Mouse (Mus musculus): ENCODE results near the gene Nthl1.

Nthl1 gene

GRCm38 (mm10) chr17:24632167-24632812, at the start of gene Nthl1, which contains the start of gene Tsc2:
Gene Nthl1, plus strand, starts transcription at chr17:24632680.
Gene Tsc2, minus strand, starts transcription at chr17:24632630.
- DNase-seq (ENCODE audit: low read depth, low spot score) = peak; percentile 85

DNA sequence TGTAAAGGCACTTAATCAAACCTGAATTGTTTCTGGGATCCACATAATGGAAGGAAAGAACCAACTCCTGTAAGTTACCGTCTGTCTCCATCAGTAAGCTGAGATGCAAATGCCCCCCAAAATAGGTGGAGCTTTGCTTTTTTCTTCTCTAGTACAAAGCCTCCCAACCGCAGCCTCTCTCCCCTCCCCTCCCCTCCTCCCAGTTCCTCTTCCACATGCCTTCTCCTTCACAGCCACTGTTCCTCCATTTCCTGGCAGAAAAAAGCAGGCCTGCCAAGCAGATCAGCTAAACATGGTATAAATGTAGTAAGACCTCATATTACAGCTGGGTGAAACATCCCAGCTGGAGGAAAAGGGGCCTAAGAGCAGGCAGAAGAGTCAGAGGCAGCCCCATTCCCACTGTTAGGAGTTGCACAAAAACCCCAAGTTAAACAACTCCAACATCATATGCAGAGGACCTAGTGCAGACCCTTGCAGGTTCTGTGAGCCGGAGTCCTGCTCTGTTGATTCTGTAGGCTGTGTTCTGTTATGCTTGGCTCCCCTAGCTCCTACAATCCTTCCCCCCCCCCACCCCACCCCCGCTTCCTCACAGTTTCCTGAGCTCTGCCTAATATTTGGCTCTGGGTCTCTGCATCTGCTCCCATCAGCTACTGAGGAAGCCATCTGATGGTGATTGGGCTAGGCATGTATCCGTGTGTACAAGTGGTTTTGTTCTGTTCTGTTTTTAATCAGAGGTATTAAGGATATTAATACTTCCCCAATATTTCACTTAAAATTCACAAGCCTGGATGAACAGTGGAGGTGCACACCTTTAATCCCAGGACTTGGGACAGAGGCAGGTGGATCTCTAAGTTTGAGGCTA, 48.6 kb upstream of the Nthl1 start:
- no peak for DNase-seq (ENCODE audit: low read depth, low spot score)

DNA sequence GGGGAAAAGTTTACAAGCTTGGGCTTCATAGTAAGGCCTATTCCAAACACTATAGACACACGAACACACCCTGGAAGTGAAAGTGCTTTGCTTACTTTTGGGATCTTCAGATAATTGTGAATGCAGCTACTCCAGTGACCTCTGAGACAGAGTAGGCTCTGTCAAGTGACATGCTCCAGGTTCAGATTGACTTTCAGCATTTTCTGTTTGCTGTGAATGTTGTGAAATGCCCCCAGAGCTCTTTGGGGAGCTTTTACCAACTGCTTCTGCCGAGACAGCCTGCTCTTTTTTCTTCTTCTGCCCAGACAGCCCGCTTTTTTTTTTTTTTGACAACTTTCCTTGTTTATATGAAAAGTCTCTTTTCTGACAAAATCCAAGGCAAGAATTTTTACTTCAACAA, 48.0 kb upstream of the Nthl1 start:
- DNase-seq (ENCODE audit: low read depth, low spot score) = no peak

DNA sequence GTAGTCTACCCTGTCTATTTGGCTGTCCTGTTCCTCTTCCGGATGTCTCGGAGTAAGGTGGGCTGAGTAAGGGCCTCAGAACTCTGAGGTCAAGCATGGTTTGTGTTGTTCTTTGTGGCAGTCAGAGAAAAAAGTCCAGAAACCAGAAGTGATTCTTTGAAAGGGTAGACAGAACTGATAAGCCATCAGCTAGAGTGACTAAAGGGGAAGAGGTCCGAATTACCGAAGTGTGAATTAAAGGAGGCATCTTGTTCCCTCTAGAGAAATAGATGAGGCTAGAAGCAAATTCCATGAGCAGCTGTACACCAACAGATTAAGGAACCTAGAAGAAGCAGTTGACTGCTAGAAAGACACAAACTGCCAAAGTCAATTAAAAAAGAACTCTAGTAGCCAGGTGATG, 45.9 kb upstream of the Nthl1 start:
- DNase-seq (ENCODE audit: low read depth, low spot score) = no peak

DNA sequence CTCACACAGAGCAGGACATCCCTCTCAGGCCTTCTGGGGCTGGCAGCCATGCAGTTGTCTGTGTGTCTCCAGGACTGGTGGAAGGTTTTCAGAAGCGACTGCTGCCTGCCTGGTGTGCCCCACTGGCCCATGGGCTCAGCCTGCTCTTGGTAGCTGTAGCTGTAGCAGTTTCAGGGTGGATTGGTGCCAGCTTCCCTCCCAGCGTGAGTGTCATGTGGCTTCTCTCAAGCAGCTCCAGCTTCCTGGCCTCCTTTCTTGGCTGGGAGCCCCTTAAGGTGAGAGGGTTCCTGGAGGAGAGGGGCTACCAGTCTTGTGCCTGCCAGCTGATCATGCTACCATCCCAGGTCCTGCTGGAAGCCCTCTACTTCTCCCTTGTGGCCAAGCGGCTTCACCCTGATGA, 41.5 kb upstream of the Nthl1 start:
- no peak for DNase-seq (ENCODE audit: low read depth, low spot score)

DNA sequence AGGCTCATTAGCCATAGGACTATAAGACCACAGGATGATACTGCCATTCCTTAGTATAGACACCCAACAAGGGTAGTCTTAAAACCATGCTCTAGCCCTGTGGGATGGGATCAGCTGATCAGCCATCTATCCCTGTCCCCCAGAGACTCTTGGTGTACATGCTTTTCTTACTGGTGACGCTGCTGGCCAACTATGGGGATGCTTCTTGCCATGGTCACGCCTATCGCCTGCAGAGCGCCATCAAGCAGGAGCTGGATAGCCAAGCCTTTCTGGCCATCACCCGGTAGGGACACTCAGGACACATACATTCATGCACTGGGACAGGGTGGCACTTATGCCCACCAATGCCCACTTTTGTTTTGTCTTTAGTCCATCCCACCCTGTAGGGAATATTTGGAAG, 40.8 kb upstream of the Nthl1 start:
- no peak for DNase-seq (ENCODE audit: low read depth, low spot score)

DNA sequence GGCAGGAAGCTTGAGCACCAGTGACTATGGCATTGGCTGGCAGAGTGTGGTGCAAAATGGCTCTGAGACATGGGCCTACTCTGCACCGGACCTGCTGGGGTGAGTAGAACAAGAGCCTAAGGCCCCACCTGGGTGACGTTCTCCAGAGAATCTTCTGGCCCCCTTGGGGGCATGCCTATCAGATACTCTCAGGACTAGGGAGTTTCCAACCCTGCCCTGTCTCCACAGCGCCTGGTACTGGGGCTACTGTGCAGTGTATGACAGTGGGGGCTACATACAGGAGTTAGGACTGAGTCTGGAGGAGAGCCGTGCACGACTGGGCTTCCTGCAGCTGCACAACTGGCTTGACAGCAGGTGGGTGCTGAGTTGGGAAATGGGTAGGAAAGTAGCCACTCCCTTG, 39.2 kb upstream of the Nthl1 start:
- no peak for DNase-seq (ENCODE audit: low read depth, low spot score)

- DNase-seq (ENCODE audit: low read depth, low spot score) = no peak
These were observed 38.2 kb upstream of the Nthl1 start for GRCm38 (mm10) chr17:24593992-24594890.

DNA sequence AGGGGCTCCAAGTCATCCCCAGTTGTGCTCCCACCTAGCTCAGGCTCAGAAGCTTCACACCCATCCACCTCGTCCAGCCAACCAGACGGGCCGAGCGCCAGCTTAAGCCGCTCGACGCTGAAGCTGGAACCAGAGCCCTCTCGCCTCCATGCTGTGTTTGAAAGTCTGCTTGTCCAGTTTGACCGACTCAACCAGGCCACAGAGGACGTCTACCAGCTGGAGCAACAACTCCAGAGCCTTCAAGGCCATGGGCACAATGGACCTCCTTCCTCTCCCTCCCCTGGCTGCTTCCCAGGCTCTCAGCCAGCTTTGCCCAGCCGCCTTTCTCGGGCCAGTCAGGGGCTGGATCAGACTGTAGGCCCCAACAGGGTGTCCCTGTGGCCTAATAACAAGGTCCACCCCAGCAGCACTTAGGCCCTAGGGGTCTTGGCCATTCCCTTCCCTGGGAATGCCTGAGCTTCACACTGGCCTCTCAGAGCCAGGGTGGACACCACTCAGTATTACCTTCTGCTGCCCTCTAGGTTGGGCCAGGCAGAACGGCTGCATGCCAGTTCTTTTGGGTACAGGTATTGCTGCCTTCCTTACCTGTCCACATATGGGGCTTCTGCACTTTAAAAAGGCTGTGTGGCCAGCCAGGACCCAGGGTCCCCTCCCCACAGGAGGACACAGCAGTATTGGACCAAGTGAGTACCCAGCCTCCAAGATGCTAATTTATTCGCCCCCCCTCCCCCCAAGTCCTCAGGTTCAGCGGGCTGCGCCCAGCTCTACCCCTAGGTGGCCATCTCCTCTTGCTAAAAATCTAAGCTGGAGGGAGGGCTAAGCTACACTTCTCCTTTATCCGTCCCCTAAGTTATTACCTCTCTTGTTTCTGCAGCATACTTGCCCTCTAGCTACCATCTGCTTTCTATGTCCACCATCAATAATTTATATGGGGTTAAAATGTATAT, 37.1 kb upstream of the Nthl1 start:
- no peak for DNase-seq (ENCODE audit: low read depth, low spot score)

DNA sequence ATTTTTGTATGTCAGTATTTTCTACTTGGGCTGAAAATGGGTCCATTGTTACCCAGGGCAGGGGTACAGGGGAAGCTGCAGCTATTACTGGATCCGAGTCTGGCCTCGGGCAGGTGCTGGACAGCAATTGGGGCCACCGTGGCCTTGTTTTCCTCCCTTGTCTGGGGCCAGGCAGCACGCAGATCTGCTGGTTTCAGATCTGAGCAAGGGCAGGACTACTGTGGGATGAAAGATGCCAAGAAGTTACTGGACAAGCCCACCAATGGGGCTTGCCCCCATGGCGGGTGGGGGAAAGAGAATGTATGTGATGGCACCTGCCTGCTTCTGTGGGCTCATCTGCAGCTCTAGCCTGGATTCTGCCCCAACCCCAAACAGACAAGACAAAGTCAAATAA, 36.4 kb upstream of the Nthl1 start:
- DNase-seq (ENCODE audit: low read depth, low spot score) = no peak

DNA sequence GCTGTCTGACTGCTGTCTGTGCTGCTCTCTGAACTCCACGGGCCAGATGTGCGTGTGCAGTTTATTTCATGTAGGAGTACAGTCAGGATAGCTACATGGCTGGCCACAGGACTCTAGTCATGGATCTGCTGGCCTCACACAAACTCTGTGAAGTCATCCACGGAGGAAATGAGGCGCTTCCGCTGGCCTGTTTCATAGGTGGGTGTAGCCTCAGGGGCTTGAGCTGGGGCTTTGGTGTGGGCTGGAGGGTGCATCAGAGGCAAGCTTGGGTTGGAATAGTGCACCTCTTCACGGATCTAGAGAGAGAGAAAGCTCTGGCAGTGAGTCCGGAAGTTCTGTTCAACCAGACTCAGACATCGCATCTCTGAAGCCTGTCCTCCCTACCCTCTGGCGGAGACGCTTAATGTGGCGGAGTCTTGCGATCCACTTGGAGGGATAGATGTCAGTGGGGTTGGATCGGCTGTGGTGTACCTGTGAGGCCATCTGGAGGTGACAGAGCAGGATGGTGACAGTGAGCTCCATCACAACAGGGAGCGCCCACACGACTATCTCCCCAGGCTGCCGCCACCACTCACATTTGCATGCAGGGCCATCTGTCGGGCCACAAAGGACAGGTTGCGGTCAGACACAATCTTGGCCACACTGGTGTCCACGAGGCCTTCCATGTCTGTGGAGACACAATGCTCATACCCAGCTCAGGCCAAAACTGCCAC, 35.9 kb upstream of the Nthl1 start:
- no peak for DNase-seq (ENCODE audit: low read depth, low spot score)

GRCm38 (mm10) chr17:24597989-24598388, 34.5 kb upstream of the Nthl1 start:
- DNase-seq (ENCODE audit: low read depth, low spot score) = no peak

DNA sequence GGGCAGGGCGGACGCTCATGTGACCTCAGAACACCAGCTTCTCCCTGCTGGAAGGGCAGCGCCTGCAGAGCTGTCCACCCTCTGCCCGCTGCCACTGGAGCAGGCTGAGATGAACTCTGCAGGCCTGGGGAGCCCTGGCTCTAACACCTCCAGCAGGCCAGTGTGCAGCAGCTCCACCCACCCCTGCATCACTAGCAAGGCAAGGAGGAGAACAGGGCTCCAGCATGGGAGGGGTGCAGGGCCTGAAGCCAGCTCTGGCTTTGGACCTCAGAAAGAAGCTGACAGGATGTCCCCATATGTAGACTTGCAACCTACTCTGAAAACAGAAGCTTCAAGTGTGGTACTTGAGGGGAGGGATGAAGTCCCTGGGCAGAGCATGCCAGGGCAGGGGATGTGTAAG, 32.0 kb upstream of the Nthl1 start:
- no peak for DNase-seq (ENCODE audit: low read depth, low spot score)

- DNase-seq (ENCODE audit: low read depth, low spot score) = no peak
These were observed 28.5 kb upstream of the Nthl1 start for GRCm38 (mm10) chr17:24603961-24604360.

GRCm38 (mm10) chr17:24604557-24604956, 27.9 kb upstream of the Nthl1 start:
- DNase-seq (ENCODE audit: low read depth, low spot score) = no peak

- DNase-seq (ENCODE audit: low read depth, low spot score) = no peak
These were observed 24.1 kb upstream of the Nthl1 start for GRCm38 (mm10) chr17:24608370-24608769.

GRCm38 (mm10) chr17:24608874-24609273, 23.6 kb upstream of the Nthl1 start:
- no peak for DNase-seq (ENCODE audit: low read depth, low spot score)

- no peak for DNase-seq (ENCODE audit: low read depth, low spot score)
These were observed 21.8 kb upstream of the Nthl1 start for GRCm38 (mm10) chr17:24610711-24611110.

DNA sequence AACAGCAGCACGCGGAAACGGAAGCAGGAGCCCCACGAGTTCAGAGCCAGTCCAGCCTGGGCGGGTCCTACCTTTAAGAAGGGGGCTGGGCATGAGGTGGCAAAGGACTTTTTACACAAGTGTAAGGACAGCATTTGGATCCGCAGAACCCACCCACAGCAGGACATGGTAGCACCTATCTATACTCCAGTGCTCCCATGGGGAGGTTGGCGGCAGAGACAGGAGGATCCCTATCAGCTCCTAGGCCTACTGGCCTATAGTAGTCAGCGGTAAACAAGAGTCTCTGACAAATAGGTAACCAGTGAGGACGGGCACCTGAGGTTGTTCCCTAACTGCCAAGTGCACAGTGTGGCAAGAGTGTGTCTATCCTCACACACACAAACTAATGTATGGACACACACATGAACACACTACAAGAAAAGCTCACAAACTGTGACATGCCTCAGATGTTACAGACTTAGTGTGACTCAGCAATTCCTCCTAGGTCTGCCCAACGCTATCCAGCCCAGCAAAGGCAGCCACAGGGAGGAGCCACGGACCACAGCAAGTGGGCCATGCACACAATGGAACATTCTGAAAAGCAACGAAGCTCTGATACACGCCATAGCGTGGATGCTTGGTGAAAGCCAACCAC, 14.8 kb upstream of the Nthl1 start:
- DNase-seq (ENCODE audit: low read depth, low spot score) = no peak

- DNase-seq (ENCODE audit: low read depth, low spot score) = no peak
These were observed 7.0 kb upstream of the Nthl1 start for GRCm38 (mm10) chr17:24625472-24625871.
